Mouse (Mus musculus): ENCODE results near the gene Aox1. TPM values are rescaled to one million over a fixed set of nuclear protein-coding genes. Genes with fewer than 3 reads are reported as not detected.
A peak's percentile ranks its signal among the peaks of the same experiment; 100 is the strongest.

The Aox1 gene
- polyA plus RNA-seq, 1 experiment from 2014 or later = 0.10 TPM

GRCm38 (mm10) chr1:58110241-58110640 lies 80.5 kb downstream of the Aox1 start:
- 75% methylated on average over 5 of the region's 5 CpGs for WGBS (ENCODE audit: insufficient replicate concordance)
- H3K4me2 ChIP-seq = no peak overlapping the region
- H3K36me3 ChIP-seq = no peaks in the 10 kb centered on the region
- no peaks in the 10 kb centered on the region for H3K27me3 ChIP-seq
- no peaks in the 10 kb centered on the region for H3K9me3 ChIP-seq (replicated peaks)
- DNase-seq (no peak), ATAC-seq (ENCODE audit: low read depth) (no peak)
- no peaks in the 10 kb centered on the region for H3K4me1 ChIP-seq (replicated peaks)
- no peak overlapping the region for H3K9ac ChIP-seq
- H3K4me3 ChIP-seq (replicated peaks) = no peak overlapping the region
- H3K27ac ChIP-seq = no peak overlapping the region

GRCm38 (mm10) chr1:58111315-58111714 lies 81.6 kb downstream of the Aox1 start:
- H3K27ac ChIP-seq = no peak overlapping the region
- WGBS (ENCODE audit: insufficient replicate concordance) = 71% methylated on average over 4 of the region's 4 CpGs
- DNase-seq = no peak

GRCm38 (mm10) chr1:58112880-58113279 lies 83.1 kb downstream of the Aox1 start, which contains the start of gene Aox3:
TSS of gene Aox3 (plus strand) at chr1:58113130.
- Histone ChIP-seq H3K9ac (no peak within 1 kb of the TSS), H3K36me3 (no peaks in the 10 kb centered on the region), H3K4me3 (replicated peaks) (no peak within 1 kb of the TSS), H3K4me1 (replicated peaks) (no peaks in the 10 kb centered on the region), H3K4me2 (no peak within 1 kb of the TSS), H3K27ac (no peak within 1 kb of the TSS), H3K27me3 (no peaks in the 10 kb centered on the region), H3K9me3 (replicated peaks) (no peaks in the 10 kb centered on the region)
- WGBS (ENCODE audit: insufficient replicate concordance) = 15% methylated on average over 11 of the region's 11 CpGs
- ATAC-seq (ENCODE audit: low read depth) (no peak), DNase-seq (peak; percentile 3)

More at GRCm38 (mm10) chr1:58111315-58111714, 81.6 kb downstream of the Aox1 start:
- H3K4me3 ChIP-seq (replicated peaks) = no peak overlapping the region
- no peak for ATAC-seq (ENCODE audit: low read depth)
- H3K4me2 ChIP-seq = no peak overlapping the region
- no peaks in the 10 kb centered on the region for H3K27me3 ChIP-seq
- H3K4me1 ChIP-seq (replicated peaks) = no peaks in the 10 kb centered on the region
- H3K36me3 ChIP-seq = no peaks in the 10 kb centered on the region
- no peak overlapping the region for H3K9ac ChIP-seq
- H3K9me3 ChIP-seq (replicated peaks) = no peaks in the 10 kb centered on the region

GRCm38 (mm10) chr1:58113441-58113840 lies 83.7 kb downstream of the Aox1 start:
- Histone ChIP-seq H3K4me2 (no peak overlapping the region), H3K4me3 (replicated peaks) (no peak overlapping the region), H3K36me3 (no peaks in the 10 kb centered on the region), H3K27me3 (no peaks in the 10 kb centered on the region), H3K9me3 (replicated peaks) (no peaks in the 10 kb centered on the region), H3K27ac (no peak overlapping the region), H3K9ac (no peak overlapping the region), H3K4me1 (replicated peaks) (no peaks in the 10 kb centered on the region)
- DNase-seq = no peak
- no peak for ATAC-seq (ENCODE audit: low read depth)

GRCm38 (mm10) chr1:58114021-58114560 lies 84.4 kb downstream of the Aox1 start:
- Histone ChIP-seq H3K4me2 (no peak overlapping the region), H3K9me3 (replicated peaks) (no peaks in the 10 kb centered on the region), H3K4me3 (replicated peaks) (no peak overlapping the region), H3K27ac (no peak overlapping the region), H3K27me3 (no peaks in the 10 kb centered on the region), H3K9ac (no peak overlapping the region), H3K4me1 (replicated peaks) (no peaks in the 10 kb centered on the region), H3K36me3 (no peaks in the 10 kb centered on the region)
- 56% methylated on average over 6 of the region's 6 CpGs for WGBS (ENCODE audit: insufficient replicate concordance)
- no peak for ATAC-seq (ENCODE audit: low read depth)
- no peak for DNase-seq

GRCm38 (mm10) chr1:58114666-58115375 lies 85.1 kb downstream of the Aox1 start:
- ATAC-seq (ENCODE audit: low read depth) (no peak), DNase-seq (no peak)
- no peak overlapping the region for H3K4me3 ChIP-seq (replicated peaks)
- no peak overlapping the region for H3K4me2 ChIP-seq
- H3K27me3 ChIP-seq = no peaks in the 10 kb centered on the region
- no peak overlapping the region for H3K9ac ChIP-seq
- H3K27ac ChIP-seq = no peak overlapping the region
- 47% methylated on average over 12 of the region's 12 CpGs for WGBS (ENCODE audit: insufficient replicate concordance)
- H3K4me1 ChIP-seq (replicated peaks) = no peaks in the 10 kb centered on the region
- no peaks in the 10 kb centered on the region for H3K36me3 ChIP-seq
- H3K9me3 ChIP-seq (replicated peaks) = no peaks in the 10 kb centered on the region

GRCm38 (mm10) chr1:58118231-58118630 lies 88.5 kb downstream of the Aox1 start:
- Histone ChIP-seq H3K36me3 (no peaks in the 10 kb centered on the region), H3K9ac (no peak overlapping the region), H3K9me3 (replicated peaks) (no peaks in the 10 kb centered on the region), H3K4me2 (no peak overlapping the region), H3K27ac (no peak overlapping the region), H3K27me3 (no peaks in the 10 kb centered on the region), H3K4me3 (replicated peaks) (no peak overlapping the region), H3K4me1 (replicated peaks) (no peaks in the 10 kb centered on the region)
- WGBS (ENCODE audit: insufficient replicate concordance) = 55% methylated on average over 3 of the region's 3 CpGs
- ATAC-seq (ENCODE audit: low read depth) (no peak), DNase-seq (no peak)

- Histone ChIP-seq H3K9me3 (replicated peaks) (no peaks in the 10 kb centered on the region), H3K9ac (no peak overlapping the region), H3K4me2 (no peak overlapping the region), H3K27me3 (no peaks in the 10 kb centered on the region), H3K4me3 (replicated peaks) (no peak overlapping the region), H3K27ac (no peak overlapping the region), H3K4me1 (replicated peaks) (no peaks in the 10 kb centered on the region), H3K36me3 (no peaks in the 10 kb centered on the region)
- 72% methylated on average over 8 of the region's 8 CpGs for WGBS (ENCODE audit: insufficient replicate concordance)
- no peak for DNase-seq
- no peak for ATAC-seq (ENCODE audit: low read depth)
Observed at GRCm38 (mm10) chr1:58124901-58125300, 95.2 kb downstream of the Aox1 start.

GRCm38 (mm10) chr1:58137891-58138290 lies 108.2 kb downstream of the Aox1 start:
- ATAC-seq (ENCODE audit: low read depth) (no peak), DNase-seq (no peak)
- Histone ChIP-seq H3K27ac (no peak overlapping the region), H3K4me3 (replicated peaks) (no peak overlapping the region), H3K9ac (no peak overlapping the region), H3K9me3 (replicated peaks) (no peaks in the 10 kb centered on the region), H3K4me2 (no peak overlapping the region), H3K4me1 (replicated peaks) (no peaks in the 10 kb centered on the region), H3K36me3 (no peaks in the 10 kb centered on the region), H3K27me3 (no peaks in the 10 kb centered on the region)

GRCm38 (mm10) chr1:58138986-58139385 lies 109.3 kb downstream of the Aox1 start:
- Histone ChIP-seq H3K9ac (no peak overlapping the region), H3K27me3 (no peaks in the 10 kb centered on the region), H3K4me1 (replicated peaks) (no peaks in the 10 kb centered on the region), H3K4me3 (replicated peaks) (no peak overlapping the region), H3K27ac (no peak overlapping the region), H3K36me3 (no peaks in the 10 kb centered on the region), H3K4me2 (no peak overlapping the region), H3K9me3 (replicated peaks) (no peaks in the 10 kb centered on the region)
- ATAC-seq (ENCODE audit: low read depth) (no peak), DNase-seq (no peak)
- 73% methylated on average over 9 of the region's 9 CpGs for WGBS (ENCODE audit: insufficient replicate concordance)

GRCm38 (mm10) chr1:58140607-58141006 lies 110.9 kb downstream of the Aox1 start:
- no peaks in the 10 kb centered on the region; the same call in 1 of the 2 replicates for H3K4me1 ChIP-seq (replicated peaks)
- H3K27me3 ChIP-seq = no peaks in the 10 kb centered on the region
- no peak overlapping the region for H3K27ac ChIP-seq
- 65% methylated on average over 5 of the region's 5 CpGs for WGBS (ENCODE audit: insufficient replicate concordance)
- ATAC-seq (ENCODE audit: low read depth) (no peak), DNase-seq (no peak)
- H3K36me3 ChIP-seq = no peaks in the 10 kb centered on the region
- no peak overlapping the region for H3K4me3 ChIP-seq (replicated peaks)
- H3K9me3 ChIP-seq (replicated peaks) = no peaks in the 10 kb centered on the region
- H3K9ac ChIP-seq = no peak overlapping the region
- H3K4me2 ChIP-seq = no peak overlapping the region

- Histone ChIP-seq H3K9ac (no peak overlapping the region), H3K4me1 (replicated peaks) (no peaks in the 10 kb centered on the region; the same call in 1 of the 2 replicates), H3K9me3 (replicated peaks) (no peaks in the 10 kb centered on the region), H3K36me3 (no peaks in the 10 kb centered on the region), H3K27me3 (no peaks in the 10 kb centered on the region), H3K27ac (no peak overlapping the region), H3K4me2 (no peak overlapping the region), H3K4me3 (replicated peaks) (no peak overlapping the region)
- 63% methylated on average over 10 of the region's 10 CpGs for WGBS (ENCODE audit: insufficient replicate concordance)
- DNase-seq (no peak), ATAC-seq (ENCODE audit: low read depth) (peak; percentile 71)
Observed at GRCm38 (mm10) chr1:58144384-58145069, 114.8 kb downstream of the Aox1 start.
